Mouse (Mus musculus): Measurements from ENCODE around the gene Srsf9. TPM values are rescaled to one million over a fixed set of nuclear protein-coding genes. Genes with fewer than 3 reads are reported as not detected.
"Not testable (repeated sequence)": the region's sequence is repeated elsewhere in the genome, so short reads cannot be mapped to it uniquely, and the experiment has no call there.

Srsf9 gene
- polyA plus RNA-seq, 1 experiment from 2014 or later, result 421 TPM

- Histone ChIP-seq H3K27me3 (ENCODE audit: low read depth, poor library complexity, severe bottlenecking) (no peaks in the 10 kb centered on the region), H3K4me1 (peaks cover 40% of the 10 kb centered on the region), H3K27ac (replicated peaks) (peak overlapping the region; percentile 86), H3K36me3 (no peaks in the 10 kb centered on the region), H3K9me3 (replicated peaks) (no peaks in the 10 kb centered on the region), H3K4me3 (peak overlapping the region; percentile 25)
- WGBS, result 20% methylated on average over 16 of the region's 19 CpGs
- peak; percentile 36 for DNase-seq (ENCODE audit: low spot score)
Measured at GRCm38 (mm10) chr5:115362819-115363714, 36.1 kb downstream of the Srsf9 start.

DNA sequence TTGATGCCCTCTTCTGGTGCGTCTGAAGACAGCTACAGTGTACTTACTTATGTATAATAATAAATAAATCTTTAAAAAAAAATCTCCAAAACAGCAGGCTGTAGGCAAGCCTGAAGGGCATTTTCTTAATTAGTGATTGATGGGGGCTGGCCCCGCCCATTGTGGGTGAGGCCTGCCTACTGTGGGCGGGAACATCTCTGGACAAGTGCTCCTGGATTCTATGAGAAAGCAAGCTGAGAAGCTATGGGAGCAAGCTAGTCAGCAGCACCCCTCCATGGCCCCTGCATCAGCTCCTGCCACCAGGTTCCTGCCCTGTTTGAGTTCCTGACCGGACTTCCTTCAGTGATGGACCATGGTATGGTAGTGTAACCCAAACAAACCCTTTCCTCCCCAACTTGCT, 37.8 kb downstream of the Srsf9 start:
- Histone ChIP-seq H3K4me1 (peaks cover 31% of the 10 kb centered on the region), H3K27ac (replicated peaks) (peak overlapping the region; percentile 74; the same call in 1 of the 2 replicates), H3K4me3 (no peak overlapping the region), H3K9me3 (replicated peaks) (no peaks in the 10 kb centered on the region), H3K27me3 (ENCODE audit: low read depth, poor library complexity, severe bottlenecking) (no peaks in the 10 kb centered on the region), H3K36me3 (no peaks in the 10 kb centered on the region)
- 89% methylated on average over 4 of the region's 4 CpGs for WGBS
- no peak for DNase-seq (ENCODE audit: low spot score)

GRCm38 (mm10) chr5:115371736-115372135, 44.8 kb downstream of the Srsf9 start:
- H3K27ac ChIP-seq (replicated peaks), result peak overlapping the region; percentile 92
- peaks cover 50% of the 10 kb centered on the region for H3K4me1 ChIP-seq
- DNase-seq (ENCODE audit: low spot score), result peak; percentile 50
- H3K4me3 ChIP-seq, result no peak overlapping the region; the same call in 1 of the 2 replicates
- H3K27me3 ChIP-seq (ENCODE audit: low read depth, poor library complexity, severe bottlenecking), result no peaks in the 10 kb centered on the region
- no peaks in the 10 kb centered on the region for H3K36me3 ChIP-seq
- no peaks in the 10 kb centered on the region for H3K9me3 ChIP-seq (replicated peaks)
- 51% methylated on average over 9 of the region's 9 CpGs for WGBS

GRCm38 (mm10) chr5:115373441-115374203, 46.6 kb downstream of the Srsf9 start:
- Histone ChIP-seq H3K27me3 (ENCODE audit: low read depth, poor library complexity, severe bottlenecking) (no peaks in the 10 kb centered on the region), H3K36me3 (no peaks in the 10 kb centered on the region), H3K9me3 (replicated peaks) (no peaks in the 10 kb centered on the region), H3K27ac (replicated peaks) (peak overlapping the region; percentile 92), H3K4me1 (peaks cover 50% of the 10 kb centered on the region), H3K4me3 (peak overlapping the region; percentile 47)
- 9% methylated on average over 26 of the region's 26 CpGs for whole genome bisulfite sequencing
- DNase-seq (ENCODE audit: low spot score), result peak; percentile 89

GRCm38 (mm10) chr5:115374204-115374820, 47.3 kb downstream of the Srsf9 start:
- no peaks in the 10 kb centered on the region for H3K36me3 ChIP-seq
- H3K9me3 ChIP-seq (replicated peaks), result no peaks in the 10 kb centered on the region
- H3K4me3 ChIP-seq, result peak overlapping the region; percentile 47
- 13% methylated on average over 11 of the region's 11 CpGs for WGBS
- H3K27me3 ChIP-seq (ENCODE audit: low read depth, poor library complexity, severe bottlenecking), result no peaks in the 10 kb centered on the region
- no peak for DNase-seq (ENCODE audit: low spot score)
- peaks cover 50% of the 10 kb centered on the region for H3K4me1 ChIP-seq
- H3K27ac ChIP-seq (replicated peaks), result peak overlapping the region; percentile 92

DNA sequence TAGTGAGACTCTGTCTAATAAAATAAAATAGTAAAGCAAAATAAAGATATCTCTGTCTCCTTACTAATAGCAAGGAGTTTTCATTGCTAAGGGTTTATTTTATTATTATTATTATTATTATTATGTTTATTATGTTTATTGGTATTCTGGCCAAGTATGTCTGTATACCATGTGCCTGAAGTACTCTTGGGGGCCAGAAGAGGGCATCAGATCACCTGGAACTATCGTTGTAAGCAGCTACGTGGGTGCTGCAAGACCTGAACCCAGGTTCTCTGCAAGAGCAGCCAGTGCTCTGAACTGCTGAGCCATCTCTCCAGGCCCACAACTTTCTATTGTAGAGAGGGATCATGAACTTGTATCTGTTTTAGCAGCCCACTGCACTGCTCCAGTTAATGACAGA, 48.5 kb downstream of the Srsf9 start:
- Histone ChIP-seq H3K27me3 (ENCODE audit: low read depth, poor library complexity, severe bottlenecking) (no peaks in the 10 kb centered on the region), H3K9me3 (replicated peaks) (no peaks in the 10 kb centered on the region), H3K4me3 (no peak overlapping the region), H3K36me3 (no peaks in the 10 kb centered on the region), H3K4me1 (peaks cover 45% of the 10 kb centered on the region), H3K27ac (replicated peaks) (peak overlapping the region; percentile 92)
- DNase-seq (ENCODE audit: low spot score), result no peak
- 87% methylated on average over 2 of the region's 2 CpGs for WGBS

GRCm38 (mm10) chr5:115378882-115379281, 51.9 kb downstream of the Srsf9 start:
- not testable (repeated sequence) for H3K27me3 ChIP-seq (ENCODE audit: low read depth, poor library complexity, severe bottlenecking); H3K9me3 ChIP-seq (replicated peaks); H3K36me3 ChIP-seq; H3K4me3 ChIP-seq; DNase-seq (ENCODE audit: low spot score)
- Histone ChIP-seq H3K4me1 (peaks cover 13% of the 10 kb centered on the region), H3K27ac (replicated peaks) (peak overlapping the region; percentile 59; the same call in 1 of the 2 replicates)
- 78% methylated on average over 2 of the region's 2 CpGs for WGBS

Other genes starting within 250 kb of the Srsf9 start
- gene Gm10401, start 228.9 kb upstream of the Srsf9 start, polyA plus RNA-seq (2016; fragmentation: Nextera tagmentation; extraction: Ambion mirVana), result 23.5 and 25.4 TPM in 2 replicates
- gene Acads, start 207.8 kb upstream of the Srsf9 start, polyA plus RNA-seq (2016; fragmentation: Nextera tagmentation; extraction: Ambion mirVana), result 60.0 and 65.2 TPM in 2 replicates
- gene Unc119b, start 192.2 kb upstream of the Srsf9 start, polyA plus RNA-seq (2016; fragmentation: Nextera tagmentation; extraction: Ambion mirVana), result 66.7 and 68.7 TPM in 2 replicates
- 56.5 and 69.5 TPM in 2 replicates for gene Mlec, start 169.0 kb upstream of the Srsf9 start, polyA plus RNA-seq (2016; fragmentation: Nextera tagmentation; extraction: Ambion mirVana)
- 1.2 and 1.3 TPM in 2 replicates for gene Cabp1, start 132.8 kb upstream of the Srsf9 start, polyA plus RNA-seq (2016; fragmentation: Nextera tagmentation; extraction: Ambion mirVana)
- 104 and 113 TPM in 2 replicates for gene Pop5, start 91.3 kb upstream of the Srsf9 start, polyA plus RNA-seq (2016; fragmentation: Nextera tagmentation; extraction: Ambion mirVana)
- 133 and 134 TPM in 2 replicates for gene Rnf10, start 54.3 kb upstream of the Srsf9 start, polyA plus RNA-seq (2016; fragmentation: Nextera tagmentation; extraction: Ambion mirVana)
- gene Coq5, start 47.5 kb upstream of the Srsf9 start, polyA plus RNA-seq (2016; fragmentation: Nextera tagmentation; extraction: Ambion mirVana), result 57.3 and 61.1 TPM in 2 replicates
- 1,606 and 1,767 TPM in 2 replicates for gene Dynll1, start 26.2 kb upstream of the Srsf9 start, polyA plus RNA-seq (2016; fragmentation: Nextera tagmentation; extraction: Ambion mirVana)
- gene Gatc, start 14.0 kb downstream of the Srsf9 start, polyA plus RNA-seq (2016; fragmentation: Nextera tagmentation; extraction: Ambion mirVana), result 36.9 and 41.3 TPM in 2 replicates
- 56.4 and 60.8 TPM in 2 replicates for gene Triap1, start 14.0 kb downstream of the Srsf9 start, polyA plus RNA-seq (2016; fragmentation: Nextera tagmentation; extraction: Ambion mirVana)
- 861 and 874 TPM in 2 replicates for gene Cox6a1, start 21.8 kb downstream of the Srsf9 start, polyA plus RNA-seq (2016; fragmentation: Nextera tagmentation; extraction: Ambion mirVana)
- gene Msi1, start 102.4 kb downstream of the Srsf9 start, polyA plus RNA-seq (2016; fragmentation: Nextera tagmentation; extraction: Ambion mirVana), result 190 and 232 TPM in 2 replicates
- gene Pla2g1b, start 139.1 kb downstream of the Srsf9 start, polyA plus RNA-seq (2016; fragmentation: Nextera tagmentation; extraction: Ambion mirVana), result 0.41 and 0.62 TPM in 2 replicates
- 15.2 and 17.0 TPM in 2 replicates for gene Sirt4, start 157.5 kb downstream of the Srsf9 start, polyA plus RNA-seq (2016; fragmentation: Nextera tagmentation; extraction: Ambion mirVana)
- gene Pxn, start 179.5 kb downstream of the Srsf9 start, polyA plus RNA-seq (2016; fragmentation: Nextera tagmentation; extraction: Ambion mirVana), result 27.9 and 28.9 TPM in 2 replicates
- gene Rplp0, start 232.3 kb downstream of the Srsf9 start, polyA plus RNA-seq (2016; fragmentation: Nextera tagmentation; extraction: Ambion mirVana), result 1,126 and 1,338 TPM in 2 replicates
- gene Gcn1l1, start 238.1 kb downstream of the Srsf9 start, polyA plus RNA-seq (2016; fragmentation: Nextera tagmentation; extraction: Ambion mirVana), result 52.5 and 61.2 TPM in 2 replicates